Mouse (Mus musculus) embryonic fibroblast, embryonic 13.5 days (primary cell): ENCODE measurements around the gene Acvr1. TPM values are rescaled to one million over a fixed set of nuclear protein-coding genes. Genes with fewer than 3 reads are reported as not detected.

Experiments used
- H3K27ac ChIP-seq: 2 replicates; pipeline ENCODE4 v1.5.1; 2012; ENCODE audit warnings: low read length, control low read depth, inconsistent platforms; ENCODE audit not compliant: insufficient read depth
- H3K4me1 ChIP-seq: 2 replicates; pipeline ENCODE4 v1.6.1; 2011; ENCODE audit warnings: low read length; ENCODE audit not compliant: control insufficient read depth, insufficient read depth
- H3K4me3 ChIP-seq: 2 replicates; pipeline ENCODE4 v1.5.1; 2011; ENCODE audit warnings: mild to moderate bottlenecking, control low read depth, low read length; ENCODE audit not compliant: insufficient read depth
- CTCF ChIP-seq: IDR thresholded peaks from 2 replicates; pipeline ENCODE4 v1.5.1; 2011; ENCODE audit warnings: mild to moderate bottlenecking, control low read depth, low read length, moderate library complexity, borderline replicate concordance; ENCODE audit not compliant: insufficient read depth
- POLR2A ChIP-seq: IDR thresholded peaks from 2 replicates; pipeline ENCODE4 v1.6.1; 2011; ENCODE audit warnings: low read depth, mild to moderate bottlenecking, control low read depth, low read length, moderate library complexity
- polyA plus RNA-seq: library from polyadenylated mRNA; stranded (reverse); fragments of >200 nt; gene quantifications from 2 replicates; pipeline ENCODE4 v1.2.4, GENCODE M21; 2011; ENCODE audit warnings: low read depth; ENCODE audit not compliant: missing spikeins, insufficient read length

The Acvr1 gene
- polyA plus RNA-seq, 1 experiment = 57.1 TPM

GRCm38 (mm10) chr2:58595350-58595749, 28.4 kb upstream of the Acvr1 start:
- Histone ChIP-seq H3K27ac (no peak overlapping the region), H3K4me3 (no peak overlapping the region), H3K4me1 (no peaks in the 10 kb centered on the region; the same call in 1 of the 2 replicates)
- TF ChIP-seq CTCF = no peak
- no peak for TF ChIP-seq POLR2A

GRCm38 (mm10) chr2:58590055-58590454, 23.1 kb upstream of the Acvr1 start:
- Histone ChIP-seq H3K4me3 (no peak overlapping the region), H3K27ac (no peak overlapping the region), H3K4me1 (peaks cover 5% of the 10 kb centered on the region)
- no peak for TF ChIP-seq POLR2A
- TF ChIP-seq CTCF = no peak

DNA sequence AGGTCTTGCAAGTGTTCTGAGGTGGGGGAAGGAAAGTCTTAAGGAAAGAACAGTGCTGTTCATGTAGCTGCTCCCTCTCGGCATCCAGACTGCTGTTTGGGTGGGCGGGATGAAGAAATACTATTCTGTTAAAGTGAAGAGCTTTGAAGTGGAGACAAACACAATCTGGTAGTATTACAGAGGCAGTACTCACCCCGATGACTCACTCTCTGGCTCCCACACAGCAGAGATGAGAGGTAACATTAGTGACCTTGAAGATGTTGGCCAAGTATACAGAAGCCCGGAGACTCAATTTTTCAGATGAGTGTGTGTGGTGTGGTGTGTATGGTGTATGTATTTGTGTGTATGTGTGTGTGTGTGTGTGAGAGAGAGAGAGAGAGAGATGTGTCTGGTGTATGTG, 22.7 kb upstream of the Acvr1 start:
- Histone ChIP-seq H3K27ac (peak overlapping the region; percentile 23; the same call in 1 of the 2 replicates), H3K4me1 (peaks cover 5% of the 10 kb centered on the region), H3K4me3 (no peak overlapping the region)
- TF ChIP-seq CTCF (no peak), POLR2A (no peak)

DNA sequence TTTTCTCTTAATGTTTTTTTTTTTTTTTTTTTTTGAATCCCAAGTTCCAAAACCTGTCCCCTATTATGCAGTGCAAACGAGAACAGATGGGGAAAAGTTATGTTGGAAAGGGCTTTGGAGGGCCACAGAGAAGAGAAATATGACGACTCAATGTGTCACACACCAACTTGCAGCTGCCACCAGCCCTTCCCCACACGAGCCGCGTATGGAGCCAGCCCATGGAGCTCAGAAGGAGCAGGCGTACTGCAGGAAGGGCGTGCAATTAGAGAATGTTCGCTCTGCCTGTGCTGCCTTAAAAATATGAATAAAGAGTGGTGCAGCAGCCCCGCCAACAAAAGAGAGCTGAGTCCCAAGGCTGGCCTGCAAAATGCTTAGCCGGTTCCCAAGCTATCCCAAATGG, 19.4 kb upstream of the Acvr1 start:
- H3K27ac ChIP-seq = no peak overlapping the region
- no peak for TF ChIP-seq CTCF
- TF ChIP-seq POLR2A = no peak

GRCm38 (mm10) chr2:58574167-58574566, 7.2 kb upstream of the Acvr1 start:
- no peak for TF ChIP-seq POLR2A
- TF ChIP-seq CTCF = no peak
- no peak overlapping the region for H3K27ac ChIP-seq
- H3K4me1 ChIP-seq = peaks cover 2% of the 10 kb centered on the region; the same call in 1 of the 2 replicates
- no peak overlapping the region for H3K4me3 ChIP-seq

More for the DNA sequence above, 19.4 kb upstream of the Acvr1 start:
- Histone ChIP-seq H3K4me1 (peaks cover 5% of the 10 kb centered on the region), H3K4me3 (no peak overlapping the region)

- Histone ChIP-seq H3K4me3 (no peak overlapping the region), H3K27ac (no peak overlapping the region), H3K4me1 (peaks cover 10% of the 10 kb centered on the region)
- TF ChIP-seq POLR2A = no peak
- TF ChIP-seq CTCF = no peak
Measured at GRCm38 (mm10) chr2:58568841-58569645, 2.1 kb upstream of the Acvr1 start.

GRCm38 (mm10) chr2:58567866-58568719, 1.1 kb upstream of the Acvr1 start:
- Histone ChIP-seq H3K27ac (no peak overlapping the region), H3K4me3 (peak overlapping the region; percentile 51), H3K4me1 (peaks cover 12% of the 10 kb centered on the region)
- TF ChIP-seq CTCF (no peak), POLR2A (no peak)

- Histone ChIP-seq H3K4me1 (peaks cover 22% of the 10 kb centered on the region), H3K27ac (peak overlapping the region; percentile 99), H3K4me3 (peak overlapping the region; percentile 99)
- TF ChIP-seq CTCF (no peak), POLR2A (no peak; the same call in 1 of the 2 replicates)
Measured at GRCm38 (mm10) chr2:58566410-58567065, 419 bp downstream of the Acvr1 start.

GRCm38 (mm10) chr2:58566049-58566409, 928 bp downstream of the Acvr1 start:
- H3K4me1 ChIP-seq = peaks cover 22% of the 10 kb centered on the region
- peak overlapping the region; percentile 99 for H3K27ac ChIP-seq
- TF ChIP-seq CTCF = no peak
- H3K4me3 ChIP-seq = peak overlapping the region; percentile 99

DNA sequence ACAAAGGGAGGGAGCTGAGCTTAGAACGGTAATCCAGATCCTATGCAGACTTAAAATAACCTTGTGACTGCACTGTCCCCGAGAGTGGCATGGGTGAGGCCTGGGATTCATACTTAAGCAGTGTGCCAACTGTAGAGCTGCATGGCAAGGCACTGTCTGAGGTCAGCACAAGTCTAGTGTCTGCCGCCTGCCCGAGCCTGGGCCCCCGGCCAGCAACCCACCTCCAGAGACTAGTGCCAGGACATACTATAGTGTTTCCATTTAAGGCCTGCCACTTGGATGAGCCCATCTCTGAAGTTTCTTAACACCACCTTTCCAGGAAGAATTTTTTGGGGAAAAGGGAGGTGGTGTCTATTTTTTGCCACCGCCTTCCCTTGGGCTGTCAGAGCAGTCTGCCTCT, 1.7 kb downstream of the Acvr1 start:
- Histone ChIP-seq H3K4me1 (peaks cover 22% of the 10 kb centered on the region), H3K27ac (no peak overlapping the region), H3K4me3 (peak overlapping the region; percentile 99)
- TF ChIP-seq CTCF (no peak), POLR2A (no peak)
